Mouse (Mus musculus) heart, adult 9 months (tissue): ENCODE data around the gene Sh3gl2.

Source experiments
- DNase-seq, 2 experiments: peaks; one replicate each; pipeline ENCODE4 v3.0.0; 2022; ENCODE audit warnings: low spot score in 2 of 2

Gene Sh3gl2

GRCm38 (mm10) chr4:85205071-85205635, at the start of gene Sh3gl2:
Gene Sh3gl2, plus strand, starts transcription at chr4:85205126.
- DNase-seq: no peak

GRCm38 (mm10) chr4:85161156-85161555, 43.8 kb upstream of the Sh3gl2 start:
- no peak for DNase-seq

DNA sequence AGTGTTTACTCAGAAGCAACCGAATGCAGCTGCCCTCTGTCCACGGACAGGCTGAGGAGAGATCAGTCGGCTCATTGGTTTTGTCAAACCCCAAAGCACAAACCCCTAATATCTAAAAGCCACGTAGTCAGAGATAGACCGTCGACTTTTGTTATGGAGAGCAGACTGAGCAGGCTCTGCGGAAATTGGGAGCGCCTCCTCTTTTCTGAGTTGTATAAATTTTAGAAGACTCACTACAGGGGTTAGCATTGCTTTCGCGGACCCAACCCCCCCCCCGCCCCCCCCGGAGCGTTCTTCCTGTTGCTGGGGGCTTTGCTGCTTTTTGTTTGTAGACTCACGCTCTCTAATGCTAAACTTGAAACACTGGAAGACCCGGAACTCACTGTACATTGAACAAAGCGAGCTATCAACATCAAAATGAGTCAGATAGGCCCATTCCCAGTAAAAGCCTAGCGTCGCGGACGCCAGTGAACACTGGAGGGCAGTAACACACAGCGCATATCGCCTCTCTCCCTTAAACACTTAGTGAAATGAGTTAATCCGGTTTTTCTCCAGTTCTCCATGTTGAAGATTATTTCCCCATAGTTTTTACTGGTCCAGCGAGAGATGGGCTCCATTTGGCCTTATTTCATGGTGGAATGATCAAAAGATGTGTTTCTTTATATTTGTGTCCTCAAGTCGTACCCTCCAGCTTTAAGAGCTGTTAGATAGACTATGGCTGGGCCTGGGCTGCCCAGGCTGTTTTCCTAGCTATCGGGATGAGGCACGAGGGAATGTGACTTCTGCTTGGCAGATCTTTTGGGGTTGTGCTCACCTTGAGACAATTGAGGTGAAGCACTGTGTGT, 42.2 kb upstream of the Sh3gl2 start:
- DNase-seq: no peak

DNA sequence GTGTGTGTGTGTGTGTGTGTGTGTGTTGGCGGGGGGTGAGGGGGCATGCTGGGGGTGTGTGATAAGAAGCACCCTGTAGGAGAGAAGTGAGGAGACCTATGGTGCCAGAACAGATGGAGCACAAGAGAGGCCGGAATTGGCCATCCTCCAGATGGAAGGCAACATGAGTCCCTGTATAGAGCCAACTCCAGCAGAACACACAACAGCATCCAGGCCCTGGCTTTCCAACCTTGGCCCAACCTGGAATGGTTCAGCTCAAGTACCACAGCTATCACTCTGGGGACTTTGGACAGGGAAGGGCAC, 41.7 kb upstream of the Sh3gl2 start:
- no peak for DNase-seq

GRCm38 (mm10) chr4:85168001-85168400, 36.9 kb upstream of the Sh3gl2 start:
- DNase-seq: no peak

- DNase-seq: no peak
These were observed 29.5 kb upstream of the Sh3gl2 start for GRCm38 (mm10) chr4:85175466-85175865.

GRCm38 (mm10) chr4:85178394-85179051, 26.4 kb upstream of the Sh3gl2 start:
- DNase-seq: no peak

GRCm38 (mm10) chr4:85186011-85186410, 18.9 kb upstream of the Sh3gl2 start:
- DNase-seq: no peak

DNA sequence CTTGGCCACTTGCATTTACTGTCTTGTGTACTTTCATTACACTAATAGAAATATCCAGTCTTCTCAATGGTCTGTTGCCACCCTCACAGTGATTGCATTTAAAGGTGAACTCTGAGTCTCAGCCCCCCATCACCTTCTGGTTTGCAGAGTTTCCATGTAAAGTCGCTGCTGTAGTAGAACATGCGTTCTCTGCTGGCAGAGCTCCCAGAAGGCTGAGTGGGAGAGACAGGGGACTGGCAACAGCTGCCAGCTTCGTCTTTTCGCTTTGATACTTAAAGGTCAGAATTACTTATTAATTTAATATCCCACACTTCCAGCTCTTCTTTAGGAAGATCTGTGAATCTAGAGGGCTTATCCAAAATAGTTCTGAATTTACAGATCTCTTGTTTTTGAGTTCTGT, 8.7 kb upstream of the Sh3gl2 start:
- DNase-seq: peak; percentile 3 to 16

DNA sequence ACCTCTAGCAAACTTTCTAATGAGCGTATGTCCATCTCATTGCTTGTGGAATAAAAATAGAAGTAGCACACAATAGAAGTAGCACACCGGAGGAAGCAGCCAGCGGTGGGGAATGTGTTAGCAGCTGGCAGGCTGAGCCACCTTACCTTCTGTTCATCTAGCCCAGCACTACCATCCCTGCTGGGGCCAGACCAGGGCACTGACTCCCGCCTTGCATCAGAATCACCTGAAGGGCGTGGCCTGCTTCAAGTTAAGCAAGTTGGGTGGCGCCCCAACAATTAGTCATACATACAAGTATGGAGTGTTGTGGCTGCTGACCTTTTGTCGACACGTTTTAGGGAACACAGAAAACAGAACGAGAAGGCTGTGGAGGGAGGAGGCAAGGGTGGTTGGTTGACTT, 6.5 kb upstream of the Sh3gl2 start:
- no peak for DNase-seq

GRCm38 (mm10) chr4:85202582-85202981, 2.3 kb upstream of the Sh3gl2 start:
- DNase-seq: no peak

GRCm38 (mm10) chr4:85205636-85206211, 798 bp downstream of the Sh3gl2 start:
- no peak for DNase-seq

DNA sequence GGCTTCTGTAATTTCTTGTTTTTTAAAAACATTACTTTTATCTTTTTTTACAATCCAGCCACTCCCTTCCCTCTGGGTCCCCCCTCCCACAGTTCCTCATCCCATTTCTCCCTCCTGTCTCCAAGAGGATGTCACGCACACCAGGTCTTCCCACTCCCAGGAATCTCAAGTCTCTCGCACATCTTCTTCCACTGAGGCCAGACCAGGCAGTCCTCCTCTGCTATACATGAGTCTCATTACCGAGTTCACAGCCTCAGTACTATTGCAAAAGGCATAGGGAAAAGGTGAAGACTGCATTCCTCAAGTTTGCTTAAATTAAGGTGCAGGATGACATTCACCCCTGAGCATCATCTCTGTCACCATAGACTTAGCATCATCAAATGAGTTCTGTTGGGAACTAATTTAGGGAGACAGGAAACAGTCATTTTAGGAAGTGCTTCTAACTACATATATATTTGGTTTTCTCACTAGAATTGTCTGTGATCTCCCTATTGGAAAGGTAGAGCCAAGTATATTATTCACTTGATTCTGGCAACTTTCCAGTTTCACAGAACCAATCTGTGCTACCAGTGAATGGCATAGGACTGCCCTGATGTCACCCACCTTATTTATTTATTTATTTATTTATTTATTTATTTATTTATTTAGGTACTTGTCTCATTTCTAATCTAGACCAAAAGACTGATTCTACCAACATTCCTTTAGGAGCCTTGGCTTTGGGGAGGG, 1.9 kb downstream of the Sh3gl2 start:
- no peak for DNase-seq

GRCm38 (mm10) chr4:85207515-85207914, 2.6 kb downstream of the Sh3gl2 start:
- no peak for DNase-seq

DNA sequence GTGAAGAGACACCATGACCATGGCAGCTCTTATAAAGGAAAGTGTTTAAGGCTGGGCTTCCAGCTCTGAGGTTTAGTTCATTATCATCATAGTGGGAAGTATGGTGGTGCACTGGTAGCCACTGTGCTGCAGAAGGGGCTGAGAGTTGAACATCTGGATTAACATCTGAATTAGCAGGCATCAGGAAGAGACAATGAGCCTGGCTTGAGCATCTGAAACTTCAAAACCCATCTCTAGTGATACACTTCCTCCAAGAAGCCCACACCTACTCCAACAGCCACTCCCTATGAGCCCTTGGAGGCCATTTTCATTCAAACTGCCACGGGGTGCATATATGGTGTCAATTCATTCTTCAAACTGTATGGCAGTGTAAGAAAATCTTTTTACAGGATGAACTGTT, 3.6 kb downstream of the Sh3gl2 start:
- no peak for DNase-seq

- DNase-seq: no peak
These were observed 6.0 kb downstream of the Sh3gl2 start for GRCm38 (mm10) chr4:85210953-85211352.

GRCm38 (mm10) chr4:85217003-85217402, 12.1 kb downstream of the Sh3gl2 start:
- no peak for DNase-seq

DNA sequence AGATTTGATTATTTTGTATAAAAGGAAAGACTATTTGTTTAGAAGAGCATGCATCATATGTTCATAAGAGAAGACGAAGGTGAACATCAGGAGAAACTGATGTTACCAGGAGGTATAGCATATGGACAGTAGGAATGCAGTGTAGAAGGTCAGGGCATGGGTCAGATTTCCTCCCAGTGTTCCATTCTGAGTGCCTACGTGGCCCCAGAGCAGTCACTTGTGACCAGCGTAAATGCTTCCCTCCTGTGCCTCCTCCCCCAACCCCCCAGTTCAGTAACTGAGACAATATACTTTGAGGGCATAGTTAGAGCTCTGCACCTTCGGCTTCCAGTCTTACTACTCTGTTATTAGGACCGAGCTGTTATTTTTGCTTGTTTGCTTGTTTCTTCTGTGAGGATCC, 17.8 kb downstream of the Sh3gl2 start:
- DNase-seq: no peak

DNA sequence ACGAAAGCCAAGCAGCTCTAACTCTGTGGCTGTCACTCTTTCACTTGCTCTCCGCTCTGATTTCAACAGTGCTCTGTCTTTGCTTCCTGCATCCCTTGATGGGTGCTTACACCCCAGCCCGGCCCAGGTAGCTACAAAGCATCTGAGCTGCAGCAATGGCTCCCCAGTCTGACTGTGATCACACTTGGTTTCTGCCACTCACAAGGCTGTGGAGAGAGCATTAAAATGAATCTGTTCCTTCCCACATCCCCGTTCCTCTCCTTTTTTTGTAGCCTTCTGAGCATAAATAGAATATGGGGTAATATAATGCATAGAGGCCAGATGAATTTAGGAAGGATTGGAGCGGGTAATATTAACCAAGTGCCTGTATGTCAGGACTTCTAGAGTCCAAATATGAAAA, 21.8 kb downstream of the Sh3gl2 start:
- DNase-seq: no peak

GRCm38 (mm10) chr4:85227664-85228588, 23.0 kb downstream of the Sh3gl2 start:
- DNase-seq: no peak

- DNase-seq: no peak
These were observed 23.6 kb downstream of the Sh3gl2 start for GRCm38 (mm10) chr4:85228589-85228948.
